Mouse (Mus musculus) heart, embryonic 11.5 days (tissue): ENCODE measurements around the gene Fgd2. TPM values are rescaled to one million over a fixed set of nuclear protein-coding genes. Genes with fewer than 3 reads are reported as not detected.
"Not testable (repeated sequence)": the region's sequence is repeated elsewhere in the genome, so short reads cannot be mapped to it uniquely, and the experiment has no call there.

ENCODE experiments used
- ATAC-seq: fragments of 200-750 bp; cut with Nextera tagmentation; replicated peaks from 2 replicates; pipeline ENCODE4 v1.8.0; 2017; ENCODE audit warnings: moderate library complexity; ENCODE audit not compliant: insufficient number of reproducible peaks, low FRiP score, low TSS enrichment
- H3K27ac ChIP-seq: fragments of 300-500 bp; sonication (generic); 2 replicates; pipeline ENCODE4 v1.5.1; 2014; ENCODE audit warnings: mild to moderate bottlenecking, low read depth, low read length
- H3K27me3 ChIP-seq: fragments of 300-500 bp; sonication (generic); 2 replicates; pipeline ENCODE4 v1.6.1; 2014; ENCODE audit warnings: mild to moderate bottlenecking, low read length, mixed read lengths; ENCODE audit not compliant: control insufficient read depth, insufficient read depth
- H3K36me3 ChIP-seq: fragments of 300-500 bp; sonication (generic); 2 replicates; pipeline ENCODE4 v1.6.1; 2014; ENCODE audit warnings: mild to moderate bottlenecking, low read length, moderate library complexity, mixed read lengths; ENCODE audit not compliant: control insufficient read depth, insufficient read depth
- H3K4me1 ChIP-seq: fragments of 300-500 bp; sonication (generic); 2 replicates; pipeline ENCODE4 v1.6.1; 2014; ENCODE audit warnings: low read length; ENCODE audit not compliant: control insufficient read depth, insufficient read depth
- H3K4me2 ChIP-seq: fragments of 300-500 bp; sonication (generic); 2 replicates; pipeline ENCODE4 v1.6.1; 2014; ENCODE audit warnings: mild to moderate bottlenecking, moderate library complexity
- H3K4me3 ChIP-seq: fragments of 300-500 bp; sonication (generic); 2 replicates; pipeline ENCODE4 v1.5.1; 2014; ENCODE audit warnings: low read depth, low read length
- H3K9ac ChIP-seq: fragments of 300-500 bp; sonication (generic); 2 replicates; pipeline ENCODE4 v1.6.1; 2014; ENCODE audit warnings: mild to moderate bottlenecking, low read depth, low read length, moderate library complexity
- H3K9me3 ChIP-seq: fragments of 300-500 bp; sonication (generic); replicated peaks from 2 replicates; pipeline ENCODE4 v1.6.1; 2016; ENCODE audit warnings: low read length; ENCODE audit not compliant: control insufficient read depth
- WGBS: fragments of 180-500 bp; shearing (Covaris S2); extraction: QIAGEN DNeasy Blood & Tissue Kit; methylation state at CpG from one replicate; pipeline ENCODE4 v1.1.7; 2014; ENCODE audit not compliant: insufficient replicate concordance; 5-methylcytosine and 5-hydroxymethylcytosine counted together
- polyA plus RNA-seq: library from polyadenylated mRNA; unstranded; fragments of >200 nt; fragmentation: Nextera tagmentation; extraction: Ambion mirVana; gene quantifications from 2 replicates; pipeline ENCODE4 v1.2.1, GENCODE M21; 2014

Gene Fgd2
- polyA plus RNA-seq, 1 experiment from 2014 or later = 2.3 TPM

DNA sequence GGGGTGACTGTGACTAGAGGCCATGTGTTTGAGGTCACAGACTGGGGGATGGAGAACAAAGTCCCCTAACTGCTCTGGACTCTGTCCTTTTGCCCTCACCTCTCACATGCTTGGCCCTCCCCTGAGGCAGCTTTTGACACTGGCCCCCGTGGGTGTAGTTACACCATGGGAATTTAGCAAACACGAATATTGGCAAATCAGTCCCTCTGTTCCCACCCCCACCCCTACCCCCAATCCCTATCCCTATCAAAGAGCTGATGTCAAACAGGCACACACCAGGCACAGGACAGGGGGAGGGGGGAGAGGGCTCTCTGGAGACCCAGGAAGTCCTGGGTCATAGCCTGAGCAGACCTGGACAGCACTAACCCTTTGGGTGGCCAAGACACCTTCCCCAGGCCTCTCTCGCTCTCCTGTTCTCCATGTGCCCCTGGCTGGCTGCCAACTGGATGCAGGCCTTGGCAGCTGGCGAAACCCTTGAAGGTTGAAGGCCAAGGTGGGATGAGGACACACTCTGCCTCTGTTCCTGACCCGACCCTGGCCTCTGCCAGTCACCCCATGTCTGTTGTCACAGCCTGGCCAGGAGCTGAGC, 24.2 kb downstream of the Fgd2 start:
- H3K4me2 ChIP-seq = no peak overlapping the region
- H3K27me3 ChIP-seq = no peaks in the 10 kb centered on the region
- no peaks in the 10 kb centered on the region for H3K9me3 ChIP-seq
- H3K4me3 ChIP-seq = no peak overlapping the region
- H3K9ac ChIP-seq = no peak overlapping the region
- H3K27ac ChIP-seq = no peak overlapping the region
- peaks cover 6% of the 10 kb centered on the region for H3K4me1 ChIP-seq
- 37% methylated on average over 5 of the region's 5 CpGs for WGBS
- H3K36me3 ChIP-seq = no peaks in the 10 kb centered on the region
- ATAC-seq = 0 out of 2 replicates have a peak, but pooled peaks have one; percentile 9

DNA sequence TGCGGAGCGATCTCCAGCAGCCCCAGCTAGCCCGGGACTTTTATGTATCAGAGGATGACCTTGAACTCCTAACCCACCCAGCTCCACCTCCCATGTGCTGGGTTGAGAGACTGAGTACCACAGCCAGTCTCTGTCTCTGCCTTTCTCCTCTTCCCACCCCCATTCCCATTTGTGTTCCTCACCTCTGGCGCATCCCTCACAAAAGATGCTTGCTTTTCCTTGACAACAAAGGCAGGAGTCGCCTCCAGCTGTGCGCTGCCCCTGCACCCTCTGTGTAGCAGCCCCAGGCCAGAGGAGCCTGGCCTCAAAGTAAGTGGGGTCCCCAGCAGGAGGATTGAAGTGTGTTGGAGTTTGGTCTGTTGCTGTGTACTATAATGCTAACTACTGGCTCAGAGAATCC, 25.0 kb downstream of the Fgd2 start:
- no peaks in the 10 kb centered on the region for H3K36me3 ChIP-seq
- H3K4me3 ChIP-seq = no peak overlapping the region
- no peak overlapping the region for H3K4me2 ChIP-seq
- no peak for ATAC-seq
- no peaks in the 10 kb centered on the region for H3K9me3 ChIP-seq
- H3K27ac ChIP-seq = no peak overlapping the region
- WGBS = 57% methylated on average over 6 of the region's 6 CpGs
- peaks cover 6% of the 10 kb centered on the region for H3K4me1 ChIP-seq
- no peak overlapping the region for H3K9ac ChIP-seq
- H3K27me3 ChIP-seq = no peaks in the 10 kb centered on the region

DNA sequence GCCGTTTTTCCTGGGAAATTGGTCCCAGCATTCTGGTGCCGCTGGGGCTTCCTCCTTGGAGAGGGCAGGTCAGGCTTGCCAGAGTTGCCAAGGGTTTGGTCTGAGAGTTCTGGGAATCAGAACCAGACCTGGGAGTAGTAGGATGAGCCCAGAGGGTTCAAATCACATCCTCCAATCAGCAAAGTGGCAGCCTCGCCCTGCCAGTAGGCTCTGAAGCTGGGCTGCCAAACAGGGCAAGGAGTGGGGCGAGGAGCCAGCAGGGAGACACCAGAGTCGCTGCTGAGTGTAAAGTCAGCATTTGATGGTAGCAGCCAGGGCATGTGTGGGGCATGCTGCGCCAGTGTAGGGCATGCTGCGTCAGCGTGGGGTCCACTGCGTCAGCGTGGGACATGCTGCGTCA, 28.3 kb downstream of the Fgd2 start:
- H3K27ac ChIP-seq = no peak overlapping the region
- H3K9me3 ChIP-seq = no peaks in the 10 kb centered on the region
- H3K4me2 ChIP-seq = no peak overlapping the region
- no peaks in the 10 kb centered on the region for H3K27me3 ChIP-seq
- WGBS = 79% methylated on average over 11 of the region's 11 CpGs
- H3K4me3 ChIP-seq = no peak overlapping the region
- H3K4me1 ChIP-seq = peaks cover 13% of the 10 kb centered on the region
- no peaks in the 10 kb centered on the region for H3K36me3 ChIP-seq
- ATAC-seq = no peak
- no peak overlapping the region for H3K9ac ChIP-seq

DNA sequence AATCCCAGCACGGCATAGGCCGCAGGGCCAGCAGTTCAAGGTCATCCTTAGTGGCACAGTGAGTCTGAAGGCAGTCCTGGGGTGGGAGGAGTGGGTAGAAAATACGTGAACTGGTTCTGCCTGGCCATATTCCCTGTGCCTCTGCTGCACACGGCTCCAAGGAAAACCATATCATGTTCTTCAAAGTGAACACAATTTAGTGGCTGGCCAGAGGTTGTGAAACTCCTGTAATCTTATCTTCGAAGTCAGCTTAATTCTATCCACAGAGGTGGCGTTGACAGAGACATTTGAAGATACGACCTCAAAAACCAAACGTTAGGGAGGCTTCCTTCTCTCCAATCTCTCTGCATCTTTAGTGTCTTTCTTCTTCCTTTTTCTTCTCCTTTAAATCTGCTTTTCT, 30.6 kb downstream of the Fgd2 start:
- WGBS = 47% methylated on average over 8 of the region's 8 CpGs
- Histone ChIP-seq H3K4me2 (no peak overlapping the region), H3K9me3 (no peaks in the 10 kb centered on the region), H3K27ac (no peak overlapping the region), H3K9ac (no peak overlapping the region), H3K4me3 (no peak overlapping the region), H3K4me1 (peaks cover 9% of the 10 kb centered on the region), H3K36me3 (no peaks in the 10 kb centered on the region), H3K27me3 (no peaks in the 10 kb centered on the region)
- no peak for ATAC-seq

DNA sequence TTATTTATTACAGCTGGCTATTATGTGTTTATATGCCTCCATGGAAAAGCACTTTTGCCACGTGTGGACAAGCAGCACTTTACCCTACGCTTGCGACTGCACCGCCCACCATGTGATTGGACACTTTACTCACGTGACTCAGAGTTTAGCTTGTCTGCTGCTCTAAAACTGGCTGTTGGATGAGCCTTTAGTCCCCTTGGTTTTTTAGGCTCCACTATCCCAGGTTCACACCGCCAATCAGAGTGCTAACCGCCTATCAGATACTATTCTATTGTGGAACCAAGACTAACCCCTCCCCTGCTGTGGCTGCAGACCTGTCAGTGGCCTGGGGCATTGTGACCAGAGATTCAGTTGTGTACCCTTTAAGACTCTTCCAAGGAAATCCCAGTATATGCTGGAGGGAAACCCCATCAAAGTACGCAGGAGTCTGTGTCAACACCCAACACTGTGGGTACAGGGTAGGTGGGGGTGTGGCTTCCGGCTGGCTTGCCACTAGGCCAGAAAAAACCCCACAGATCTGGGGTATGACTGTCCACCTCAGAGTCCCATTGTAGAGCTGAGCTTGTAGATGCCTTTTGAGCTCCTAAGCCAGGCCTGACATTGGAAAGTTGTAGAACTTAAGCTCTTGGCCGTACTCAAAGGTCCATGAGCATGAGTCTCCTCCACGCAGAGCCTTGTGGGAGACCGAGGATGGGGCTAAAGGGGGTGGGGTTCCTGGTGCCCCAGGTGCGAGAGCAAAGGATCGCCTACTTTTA, 32.8 kb downstream of the Fgd2 start:
- WGBS = 65% methylated on average over 14 of the region's 14 CpGs
- Histone ChIP-seq H3K4me1 (peaks cover 24% of the 10 kb centered on the region), H3K27ac (no peak overlapping the region)

DNA sequence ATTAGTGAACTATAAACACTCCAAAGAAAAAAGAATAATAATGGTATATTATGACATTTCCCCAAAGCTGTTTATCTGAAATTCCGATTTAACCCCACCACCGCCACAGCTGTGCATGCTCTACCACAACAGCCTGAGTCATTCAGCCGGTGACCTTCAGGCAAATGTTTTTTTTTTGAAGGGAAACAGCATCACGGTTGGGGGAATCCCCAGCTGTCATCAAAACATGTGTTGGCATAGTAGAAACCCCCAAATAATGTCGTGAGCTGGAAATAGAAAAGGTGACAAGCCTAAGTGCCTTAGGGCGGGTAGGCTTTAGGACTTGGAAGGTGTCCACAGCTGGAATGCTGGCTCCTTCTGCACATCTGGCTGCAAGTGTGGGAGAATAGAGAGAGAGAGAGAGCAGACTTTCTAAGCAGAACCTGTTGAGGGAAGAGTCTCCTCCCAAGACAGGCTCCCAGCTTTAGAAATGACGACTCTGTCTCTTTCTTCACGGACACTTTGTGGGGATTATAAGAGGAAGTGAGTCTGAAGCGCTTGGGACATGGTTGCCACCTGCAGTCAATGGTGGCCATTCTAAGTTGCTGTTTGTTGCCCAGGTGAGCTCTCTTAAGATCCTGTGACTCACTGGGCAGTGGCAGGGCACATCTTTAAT, 33.5 kb downstream of the Fgd2 start:
- Histone ChIP-seq H3K4me3 (no peak overlapping the region), H3K36me3 (no peaks in the 10 kb centered on the region), H3K4me1 (peaks cover 31% of the 10 kb centered on the region), H3K27me3 (no peaks in the 10 kb centered on the region), H3K9ac (no peak overlapping the region), H3K4me2 (no peak overlapping the region), H3K9me3 (no peaks in the 10 kb centered on the region), H3K27ac (no peak overlapping the region)
- no peak for ATAC-seq
- WGBS = 51% methylated on average over 9 of the region's 9 CpGs

More for the DNA sequence above, 32.8 kb downstream of the Fgd2 start:
- no peaks in the 10 kb centered on the region for H3K36me3 ChIP-seq
- ATAC-seq = no peak
- H3K9ac ChIP-seq = no peak overlapping the region
- H3K4me3 ChIP-seq = no peak overlapping the region
- H3K4me2 ChIP-seq = no peak overlapping the region
- H3K27me3 ChIP-seq = no peaks in the 10 kb centered on the region
- no peaks in the 10 kb centered on the region for H3K9me3 ChIP-seq

DNA sequence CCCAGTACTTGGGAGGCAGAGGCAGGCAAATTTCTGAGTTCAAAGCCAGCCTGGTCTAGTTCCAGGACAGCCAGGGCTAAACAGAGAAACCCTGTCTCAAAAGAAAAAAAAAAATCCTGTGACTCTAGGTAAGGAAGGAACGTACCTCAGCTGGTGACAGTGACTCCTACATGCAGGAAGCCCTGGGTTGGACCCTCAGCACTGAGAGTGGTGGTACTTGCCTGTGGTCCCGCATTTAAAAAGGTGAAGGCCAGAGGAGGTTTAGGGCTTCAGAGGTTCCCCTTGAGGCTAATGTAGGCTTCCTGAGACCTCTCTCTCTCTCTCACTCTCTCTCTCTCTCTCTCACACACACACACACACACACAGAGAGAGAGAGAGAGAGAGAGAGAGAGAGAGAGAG, 34.0 kb downstream of the Fgd2 start:
- not testable (repeated sequence) for H3K36me3 ChIP-seq, ATAC-seq, H3K27me3 ChIP-seq, H3K4me2 ChIP-seq, H3K9ac ChIP-seq, H3K27ac ChIP-seq, H3K9me3 ChIP-seq, H3K4me3 ChIP-seq
- 87% methylated on average over 2 of the region's 2 CpGs for WGBS
- peaks cover 34% of the 10 kb centered on the region for H3K4me1 ChIP-seq

DNA sequence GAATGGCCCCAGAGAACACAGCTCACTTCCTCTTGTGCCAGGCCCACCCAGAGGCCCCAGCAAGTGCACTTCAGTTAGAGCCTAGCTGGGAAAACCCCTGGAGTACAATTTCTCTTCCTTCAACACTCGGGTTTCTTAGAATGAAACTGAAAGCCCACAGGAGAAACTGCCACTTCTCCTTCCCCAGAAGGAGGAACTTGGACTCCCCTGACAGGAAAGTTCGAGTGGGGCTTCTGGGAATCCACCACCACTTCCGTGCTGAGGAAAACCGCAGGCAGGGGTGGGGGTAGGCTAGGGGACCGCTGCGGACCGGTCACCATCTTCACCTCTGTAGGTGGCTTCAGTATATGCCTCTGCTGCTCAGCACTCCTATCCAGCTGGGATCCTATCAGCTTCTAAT, 34.7 kb downstream of the Fgd2 start:
- Histone ChIP-seq H3K4me3 (no peak overlapping the region), H3K4me1 (peaks cover 35% of the 10 kb centered on the region), H3K36me3 (no peaks in the 10 kb centered on the region), H3K27ac (0 out of 2 replicates have a peak overlapping the region, but pooled peaks have one; percentile 10), H3K9ac (no peak overlapping the region), H3K27me3 (no peaks in the 10 kb centered on the region), H3K9me3 (no peaks in the 10 kb centered on the region), H3K4me2 (no peak overlapping the region)
- no peak for ATAC-seq
- WGBS = 52% methylated on average over 7 of the region's 7 CpGs
